In the genomic region with DNA sequence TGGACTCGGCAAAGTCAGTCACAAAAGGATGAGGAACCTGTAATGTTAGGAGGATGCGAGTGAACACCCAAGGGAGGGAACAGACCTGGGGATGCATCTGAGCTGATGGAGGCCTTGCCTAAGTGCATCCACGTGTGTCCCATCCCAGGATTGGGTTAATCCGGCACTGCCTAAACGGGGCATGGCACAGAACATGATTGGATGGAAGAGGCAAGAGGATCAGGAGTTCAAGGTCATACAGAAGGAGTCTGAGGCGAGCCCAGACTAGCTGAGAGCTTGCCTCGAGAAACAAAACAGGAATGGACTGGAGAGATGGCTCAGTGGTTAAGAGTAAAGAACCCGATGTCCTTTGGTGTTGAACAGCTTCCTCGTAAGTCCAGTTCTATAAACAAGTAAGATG, we compare ENCODE assay signal across 20 mouse cellular contexts. TPM values are rescaled to one million over a fixed set of nuclear protein-coding genes. Genes with fewer than 3 reads are reported as not detected.
DNase-seq lines count a peak whose midpoint lies in the region; ATAC-seq and TF ChIP-seq lines count a peak whose summit lies in the region.
"Had no signal": no experiment of that assay in that cellular context is flagged by ENCODE, and none has a peak within 500 bp of the region (broad histone marks: within the 10 kb centered on the region; RNA-seq: fewer than 3 reads in every experiment).

No protein-coding gene starts in this region.

- WGBS in forebrain, embryonic 13.5 days = 75% methylated on average over 9 of the region's 9 CpGs
- WGBS in forebrain, embryonic 16.5 days = 74% methylated on average over 9 of the region's 9 CpGs
- WGBS in midbrain, embryonic 10.5 days = 78% methylated on average over 9 of the region's 9 CpGs
- 77% methylated on average over 9 of the region's 9 CpGs for WGBS in midbrain, embryonic 13.5 days
- 47% methylated on average over 9 of the region's 9 CpGs for WGBS in bone marrow, adult 2 months
- WGBS in stomach, postnatal 0 days = 56% methylated on average over 9 of the region's 9 CpGs

- DNase-seq in midbrain, embryonic 10.5 days (ENCODE audit: low spot score) = no peak
- DNase-seq in stomach, postnatal 0 days (ENCODE audit: low spot score) = no peak
- DNase-seq in left cerebral cortex, adult 11 months (ENCODE audit: low spot score) = no peak
- DNase-seq in kidney, adult 11 months = no peak
- DNase-seq: adrenal gland, adult 8-10 months; cerebellum, adult 11-12 months; retina, postnatal 1 day; right cerebral cortex, postnatal 4 days had no signal

- no peak overlapping the region for H3K27ac ChIP-seq in forebrain, embryonic 13.5 days
- H3K27ac ChIP-seq in forebrain, embryonic 16.5 days (ENCODE audit: low read length) = no peak overlapping the region
- H3K27ac ChIP-seq in midbrain, embryonic 10.5 days (replicated peaks) = 0 out of 2 replicates have a peak overlapping the region, but pooled peaks have one; percentile 19
- no peak overlapping the region for H3K27ac ChIP-seq in midbrain, embryonic 13.5 days
- peak overlapping the region; percentile 1; the same call in 1 of the 2 replicates for H3K27ac ChIP-seq in bone marrow, adult 2 months (ENCODE audit: control insufficient read depth, insufficient read depth, low read depth, low read length, poor library complexity)
- peak overlapping the region; percentile 35; the same call in 1 of the 2 replicates for H3K27ac ChIP-seq in stomach, postnatal 0 days (replicated peaks)
- H3K27ac ChIP-seq: forebrain, embryonic 15.5 days; heart, embryonic 15.5 days; kidney, postnatal 0 days; limb, embryonic 15.5 days; lung, embryonic 15.5 days; macrophage had no signal

- H3K9me3 ChIP-seq in forebrain, embryonic 13.5 days (replicated peaks) = no peaks in the 10 kb centered on the region
- H3K9me3 ChIP-seq in forebrain, embryonic 16.5 days (ENCODE audit: control insufficient read depth, low read length) = no peaks in the 10 kb centered on the region
- H3K9me3 ChIP-seq in midbrain, embryonic 10.5 days (replicated peaks) = no peaks in the 10 kb centered on the region
- no peaks in the 10 kb centered on the region for H3K9me3 ChIP-seq in midbrain, embryonic 13.5 days
- H3K9me3 ChIP-seq in stomach, postnatal 0 days (ENCODE audit: control insufficient read depth, low read length) = no peaks in the 10 kb centered on the region
- H3K9me3 ChIP-seq: forebrain, embryonic 15.5 days; heart, embryonic 15.5 days; limb, embryonic 15.5 days; lung, embryonic 15.5 days had no signal

- no peak overlapping the region for H3K4me2 ChIP-seq in forebrain, embryonic 13.5 days
- no peak overlapping the region for H3K4me2 ChIP-seq in forebrain, embryonic 16.5 days (ENCODE audit: low read length)
- no peak overlapping the region for H3K4me2 ChIP-seq in midbrain, embryonic 13.5 days (replicated peaks)
- H3K4me2 ChIP-seq in stomach, postnatal 0 days (replicated peaks; ENCODE audit: low read depth) = no peak overlapping the region
- H3K4me2 ChIP-seq: forebrain, embryonic 15.5 days; heart, embryonic 15.5 days; limb, embryonic 15.5 days; lung, embryonic 15.5 days had no signal

- peaks cover 6% of the 10 kb centered on the region; the same call in 1 of the 2 replicates for H3K4me1 ChIP-seq in forebrain, embryonic 13.5 days
- no peaks in the 10 kb centered on the region for H3K4me1 ChIP-seq in forebrain, embryonic 16.5 days (replicated peaks; ENCODE audit: control insufficient read depth, insufficient read depth, low read length)
- H3K4me1 ChIP-seq in midbrain, embryonic 10.5 days = peaks cover 9% of the 10 kb centered on the region
- peaks cover 7% of the 10 kb centered on the region for H3K4me1 ChIP-seq in midbrain, embryonic 13.5 days (replicated peaks)
- H3K4me1 ChIP-seq in bone marrow, adult 2 months (ENCODE audit: control insufficient read depth, insufficient read depth, low read length) = peaks cover 8% of the 10 kb centered on the region
- peaks cover 2% of the 10 kb centered on the region; the same call in 1 of the 2 replicates for H3K4me1 ChIP-seq in stomach, postnatal 0 days (replicated peaks; ENCODE audit: control insufficient read depth, insufficient read depth)
- H3K4me1 ChIP-seq: forebrain, embryonic 15.5 days had no signal

- no peak for TF ChIP-seq EP300 in stomach, postnatal 0 days (optimal IDR thresholded peaks at IDR 0.05)

- 0 out of 2 replicates have a peak, but pooled peaks cover 6% of the 10 kb centered on the region for H3K27me3 ChIP-seq in forebrain, embryonic 13.5 days
- H3K27me3 ChIP-seq in forebrain, embryonic 16.5 days (replicated peaks; ENCODE audit: control insufficient read depth, insufficient read depth, low read length) = no peaks in the 10 kb centered on the region
- H3K27me3 ChIP-seq in midbrain, embryonic 10.5 days (ENCODE audit: low read depth, poor library complexity, severe bottlenecking) = peaks cover 23% of the 10 kb centered on the region
- H3K27me3 ChIP-seq in midbrain, embryonic 13.5 days = 0 out of 2 replicates have a peak, but pooled peaks cover 4% of the 10 kb centered on the region
- H3K27me3 ChIP-seq in stomach, postnatal 0 days (ENCODE audit: control insufficient read depth, insufficient read depth, low read length) = no peaks in the 10 kb centered on the region
- H3K27me3 ChIP-seq: forebrain, embryonic 15.5 days; limb, embryonic 15.5 days; lung, embryonic 15.5 days had no signal

- H3K36me3 ChIP-seq in forebrain, embryonic 13.5 days (ENCODE audit: poor library complexity, severe bottlenecking) = no peaks in the 10 kb centered on the region
- no peaks in the 10 kb centered on the region for H3K36me3 ChIP-seq in forebrain, embryonic 16.5 days (ENCODE audit: control insufficient read depth, insufficient read depth)
- no peaks in the 10 kb centered on the region for H3K36me3 ChIP-seq in midbrain, embryonic 10.5 days
- no peaks in the 10 kb centered on the region for H3K36me3 ChIP-seq in midbrain, embryonic 13.5 days
- no peaks in the 10 kb centered on the region for H3K36me3 ChIP-seq in stomach, postnatal 0 days (ENCODE audit: control insufficient read depth, insufficient read depth, low read length)
- H3K36me3 ChIP-seq: forebrain, embryonic 15.5 days; heart, embryonic 15.5 days; limb, embryonic 15.5 days; lung, embryonic 15.5 days had no signal

- no peak for TF ChIP-seq POLR2A in bone marrow, adult 2 months (IDR thresholded peaks at IDR 0.05; ENCODE audit: borderline replicate concordance, control insufficient read depth, low read depth, low read length)

- H3K9ac ChIP-seq in forebrain, embryonic 13.5 days = peak overlapping the region; percentile 30; the same call in 1 of the 2 replicates
- no peak overlapping the region for H3K9ac ChIP-seq in forebrain, embryonic 16.5 days (replicated peaks; ENCODE audit: low read depth, low read length)
- H3K9ac ChIP-seq in midbrain, embryonic 13.5 days (replicated peaks) = no peak overlapping the region
- no peak overlapping the region for H3K9ac ChIP-seq in stomach, postnatal 0 days (ENCODE audit: low read length)
- H3K9ac ChIP-seq: forebrain, embryonic 15.5 days; heart, embryonic 15.5 days; limb, embryonic 15.5 days; lung, embryonic 15.5 days had no signal

- no peak for ATAC-seq in forebrain, embryonic 13.5 days
- ATAC-seq in forebrain, embryonic 16.5 days = no peak
- no peak for ATAC-seq in midbrain, embryonic 13.5 days
- no peak for ATAC-seq in stomach, postnatal 0 days (ENCODE audit: low FRiP score, low TSS enrichment)
- ATAC-seq: forebrain, embryonic 15.5 days; midbrain, embryonic 16.5 days had no signal

- no peak for TF ChIP-seq CTCF in bone marrow, adult 2 months (IDR thresholded peaks at IDR 0.05; ENCODE audit: control insufficient read depth, insufficient read depth, low read length)
- no peak for TF ChIP-seq CTCF in stomach, postnatal 0 days (IDR thresholded peaks at IDR 0.05; ENCODE audit: low read depth)

- H3K4me3 ChIP-seq in forebrain, embryonic 13.5 days = no peak overlapping the region
- H3K4me3 ChIP-seq in forebrain, embryonic 16.5 days (replicated peaks; ENCODE audit: low read length) = no peak overlapping the region
- H3K4me3 ChIP-seq in midbrain, embryonic 10.5 days = no peak overlapping the region
- no peak overlapping the region for H3K4me3 ChIP-seq in midbrain, embryonic 13.5 days (replicated peaks)
- H3K4me3 ChIP-seq in bone marrow, adult 2 months (replicated peaks; ENCODE audit: control insufficient read depth, low read depth, low read length) = no peak overlapping the region
- no peak overlapping the region for H3K4me3 ChIP-seq in stomach, postnatal 0 days (ENCODE audit: low read depth, low read length)
- H3K4me3 ChIP-seq: erythroblast, embryonic 14.5 days; forebrain, embryonic 15.5 days; heart, embryonic 15.5 days; limb, embryonic 15.5 days; lung, embryonic 15.5 days had no signal

RNA-seq across cellular contexts. Expression of gene Def6, which starts 4.8 kb away (rescaled TPM):
- polyA plus RNA-seq in forebrain, embryonic 13.5 days (2015; fragmentation: Nextera tagmentation; extraction: Ambion mirVana) = 3.3 and 3.6 TPM in 2 replicates
- 4.5 and 4.6 TPM in 2 replicates for polyA plus RNA-seq in forebrain, embryonic 16.5 days (2015; fragmentation: Nextera tagmentation; extraction: Ambion mirVana)
- 3.1 TPM in 2 replicates for polyA plus RNA-seq in midbrain, embryonic 10.5 days (2016; fragmentation: Nextera tagmentation; extraction: Ambion mirVana)
- 4.5 and 5.6 TPM in 2 replicates for polyA plus RNA-seq in midbrain, embryonic 13.5 days (2015; fragmentation: Nextera tagmentation; extraction: Ambion mirVana)
- polyA plus RNA-seq in bone marrow, adult 2 months (2011; ENCODE audit: insufficient read depth, insufficient read length, low replicate concordance, missing spikeins) = 41.3 and 45.4 TPM in 2 replicates
- 11.4 and 12.0 TPM in 2 replicates for polyA plus RNA-seq in stomach, postnatal 0 days (2015; fragmentation: Nextera tagmentation; extraction: Ambion mirVana)

RNA-seq across cellular contexts. Expression of gene Ppard, which starts 20.1 kb away (rescaled TPM):
- polyA plus RNA-seq in forebrain, embryonic 13.5 days (2015; fragmentation: Nextera tagmentation; extraction: Ambion mirVana) = 1.4 and 1.8 TPM in 2 replicates
- polyA plus RNA-seq in forebrain, embryonic 16.5 days (2015; fragmentation: Nextera tagmentation; extraction: Ambion mirVana) = 1.2 and 1.3 TPM in 2 replicates
- polyA plus RNA-seq in midbrain, embryonic 10.5 days (2016; fragmentation: Nextera tagmentation; extraction: Ambion mirVana) = 1.5 and 1.7 TPM in 2 replicates
- 0.84 and 1.4 TPM in 2 replicates for polyA plus RNA-seq in midbrain, embryonic 13.5 days (2015; fragmentation: Nextera tagmentation; extraction: Ambion mirVana)
- polyA plus RNA-seq in bone marrow, adult 2 months (2011; ENCODE audit: insufficient read depth, insufficient read length, low replicate concordance, missing spikeins) = 4.4 and 13.2 TPM in 2 replicates
- polyA plus RNA-seq in stomach, postnatal 0 days (2015; fragmentation: Nextera tagmentation; extraction: Ambion mirVana) = 3.1 and 3.4 TPM in 2 replicates

RNA-seq across cellular contexts. Expression of gene Zfp523, which starts 35.5 kb away (rescaled TPM):
- 32.7 and 34.5 TPM in 2 replicates for polyA plus RNA-seq in forebrain, embryonic 13.5 days (2015; fragmentation: Nextera tagmentation; extraction: Ambion mirVana)
- 34.4 and 40.3 TPM in 2 replicates for polyA plus RNA-seq in forebrain, embryonic 16.5 days (2015; fragmentation: Nextera tagmentation; extraction: Ambion mirVana)
- 32.4 and 38.0 TPM in 2 replicates for polyA plus RNA-seq in midbrain, embryonic 10.5 days (2016; fragmentation: Nextera tagmentation; extraction: Ambion mirVana)
- 44.2 and 45.6 TPM in 2 replicates for polyA plus RNA-seq in midbrain, embryonic 13.5 days (2015; fragmentation: Nextera tagmentation; extraction: Ambion mirVana)
- polyA plus RNA-seq in bone marrow, adult 2 months (2011; ENCODE audit: insufficient read depth, insufficient read length, low replicate concordance, missing spikeins) = 4.3 and 11.8 TPM in 2 replicates
- polyA plus RNA-seq in stomach, postnatal 0 days (2015; fragmentation: Nextera tagmentation; extraction: Ambion mirVana) = 17.2 and 18.1 TPM in 2 replicates

Comparison
In these comparisons a context has a peak if more than half of its experiments do, and no peak if none do; other contexts are left out.
1. H3K27ac ChIP-seq: peak in midbrain, embryonic 10.5 days (single experiment), bone marrow, adult 2 months (single experiment) and stomach, postnatal 0 days (single experiment); none in forebrain, embryonic 13.5 days (single experiment), forebrain, embryonic 16.5 days (single experiment) and midbrain, embryonic 13.5 days (single experiment).